Mouse (Mus musculus) liver, embryonic 16.5 days (tissue): ENCODE measurements around the gene Phf3. TPM values are rescaled to one million over a fixed set of nuclear protein-coding genes. Genes with fewer than 3 reads are reported as not detected.

Experiments used
- ATAC-seq: fragments of 200-750 bp; cut with Nextera tagmentation; 2 replicates; pipeline ENCODE4 v1.8.0; 2017; ENCODE audit warnings: low read depth, mild to moderate bottlenecking, moderate number of reproducible peaks, moderate library complexity
- H3K27ac ChIP-seq: fragments of 300-500 bp; sonication (generic); 2 replicates; pipeline ENCODE4 v1.5.1; 2014; ENCODE audit warnings: mild to moderate bottlenecking, low read length
- H3K27me3 ChIP-seq: fragments of 300-500 bp; sonication (generic); 2 replicates; pipeline ENCODE4 v1.6.1; 2014; ENCODE audit warnings: low read depth, low read length, mixed read lengths; ENCODE audit not compliant: control insufficient read depth, insufficient read depth
- H3K36me3 ChIP-seq: fragments of 300-500 bp; sonication (generic); 2 replicates; pipeline ENCODE4 v1.6.1; 2014; ENCODE audit warnings: mild to moderate bottlenecking; ENCODE audit not compliant: control insufficient read depth, insufficient read depth
- H3K4me1 ChIP-seq: fragments of 300-500 bp; sonication (generic); 2 replicates; pipeline ENCODE4 v1.6.1; 2014; ENCODE audit warnings: low read depth, low read length, mixed read lengths; ENCODE audit not compliant: control insufficient read depth
- H3K4me2 ChIP-seq: fragments of 300-500 bp; sonication (generic); 2 replicates; pipeline ENCODE4 v1.6.1; 2014; ENCODE audit warnings: low read depth, low read length, mixed read lengths
- H3K4me3 ChIP-seq: fragments of 300-500 bp; sonication (generic); 2 replicates; pipeline ENCODE4 v1.5.1; 2014; ENCODE audit warnings: low read depth, mild to moderate bottlenecking, low read length
- H3K9ac ChIP-seq: fragments of 300-500 bp; sonication (generic); 2 replicates; pipeline ENCODE4 v1.6.1; 2014; ENCODE audit warnings: low read depth, low read length
- H3K9me3 ChIP-seq: fragments of 300-500 bp; sonication (generic); replicated peaks from 2 replicates; pipeline ENCODE4 v1.6.1; 2016; ENCODE audit warnings: low read length; ENCODE audit not compliant: control insufficient read depth
- WGBS: fragments of 180-500 bp; shearing (Covaris S2); extraction: QIAGEN DNeasy Blood & Tissue Kit; methylation state at CpG from one replicate; pipeline ENCODE4 v1.1.7; 2014; ENCODE audit not compliant: insufficient replicate concordance; 5-methylcytosine and 5-hydroxymethylcytosine counted together
- polyA plus RNA-seq: library from polyadenylated mRNA; unstranded; fragments of >200 nt; fragmentation: Nextera tagmentation; extraction: Ambion mirVana; gene quantifications from 2 replicates; pipeline ENCODE4 v1.2.1, GENCODE M21; 2015

Gene Phf3
- polyA plus RNA-seq, 1 experiment from 2014 or later: 12.5 TPM

DNA sequence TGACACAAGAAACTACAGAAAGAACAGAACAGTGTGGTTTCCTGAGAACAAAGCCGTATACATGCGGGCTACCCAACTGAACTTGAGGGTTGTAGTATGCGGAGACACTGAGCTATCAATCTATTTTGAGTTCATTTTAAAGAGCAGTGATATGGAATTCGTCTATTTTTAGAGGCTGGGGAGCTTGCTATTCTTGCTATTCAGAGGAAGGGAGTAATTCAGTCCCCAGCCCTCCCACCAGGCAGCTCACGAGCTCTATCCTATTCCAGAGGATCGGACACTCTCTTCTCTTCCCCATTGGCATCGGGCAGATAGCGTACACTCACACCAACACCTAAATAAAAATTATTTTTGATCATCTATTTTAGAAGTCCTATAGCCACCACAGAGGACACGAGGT lies 87.1 kb downstream of the Phf3 start:
- no peak overlapping the region for H3K27ac ChIP-seq
- no peak for ATAC-seq
- H3K9me3 ChIP-seq: no peaks in the 10 kb centered on the region
- H3K36me3 ChIP-seq: no peaks in the 10 kb centered on the region
- no peaks in the 10 kb centered on the region for H3K27me3 ChIP-seq
- 72% methylated on average over 9 of the region's 9 CpGs for WGBS
- H3K4me2 ChIP-seq: no peak overlapping the region
- H3K4me1 ChIP-seq: no peaks in the 10 kb centered on the region
- no peak overlapping the region for H3K9ac ChIP-seq
- no peak overlapping the region for H3K4me3 ChIP-seq

DNA sequence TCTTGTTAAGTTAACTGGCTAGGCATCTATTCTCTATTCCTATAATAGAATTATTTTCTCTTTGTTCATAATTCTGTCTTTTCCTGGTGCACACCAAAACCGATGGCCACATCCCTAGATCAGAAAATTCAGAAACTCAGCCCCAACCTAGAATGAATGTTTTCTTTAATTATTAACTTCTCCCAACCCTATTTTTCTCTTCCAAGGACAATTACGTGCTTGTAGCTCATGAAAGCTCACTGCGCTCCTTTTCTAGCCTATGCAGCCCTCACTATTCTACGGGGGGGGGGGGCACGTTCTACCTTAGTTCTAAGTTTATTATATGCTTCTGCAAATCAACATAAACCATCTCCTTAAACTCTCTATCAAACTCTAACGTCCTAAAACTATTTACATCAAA lies 90.0 kb downstream of the Phf3 start:
- H3K27me3 ChIP-seq: no peaks in the 10 kb centered on the region
- H3K4me1 ChIP-seq: no peaks in the 10 kb centered on the region
- H3K4me2 ChIP-seq: no peak overlapping the region
- no peak overlapping the region for H3K9ac ChIP-seq
- no peaks in the 10 kb centered on the region for H3K9me3 ChIP-seq
- 58% methylated on average over 6 of the region's 6 CpGs for WGBS
- no peaks in the 10 kb centered on the region for H3K36me3 ChIP-seq
- ATAC-seq: no peak
- H3K4me3 ChIP-seq: no peak overlapping the region
- H3K27ac ChIP-seq: no peak overlapping the region

DNA sequence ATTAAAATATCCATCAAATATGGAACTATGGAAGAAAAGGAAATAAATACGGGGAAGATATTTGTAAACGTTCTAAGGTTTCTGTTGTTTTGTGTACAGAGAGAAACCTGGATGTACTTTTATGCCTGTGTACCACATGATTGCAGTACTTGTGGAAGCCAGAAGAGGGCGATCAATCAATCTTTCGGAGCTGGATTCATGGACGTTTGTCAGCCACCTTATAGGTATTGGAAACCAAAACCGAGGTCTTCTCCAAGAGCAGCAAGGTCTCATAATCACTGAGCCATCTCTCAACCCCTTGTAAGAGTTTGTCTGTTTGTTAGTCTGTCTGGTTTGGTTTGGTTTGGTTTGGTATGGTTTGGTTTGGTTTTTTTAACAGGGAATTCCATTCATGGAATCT lies 93.4 kb downstream of the Phf3 start:
- no peaks in the 10 kb centered on the region for H3K27me3 ChIP-seq
- H3K4me3 ChIP-seq: no peak overlapping the region
- no peak for ATAC-seq
- H3K9me3 ChIP-seq: no peaks in the 10 kb centered on the region
- no peaks in the 10 kb centered on the region for H3K4me1 ChIP-seq
- no peak overlapping the region for H3K9ac ChIP-seq
- WGBS: 31% methylated on average over 6 of the region's 6 CpGs
- no peak overlapping the region for H3K4me2 ChIP-seq
- no peak overlapping the region for H3K27ac ChIP-seq
- H3K36me3 ChIP-seq: no peaks in the 10 kb centered on the region

DNA sequence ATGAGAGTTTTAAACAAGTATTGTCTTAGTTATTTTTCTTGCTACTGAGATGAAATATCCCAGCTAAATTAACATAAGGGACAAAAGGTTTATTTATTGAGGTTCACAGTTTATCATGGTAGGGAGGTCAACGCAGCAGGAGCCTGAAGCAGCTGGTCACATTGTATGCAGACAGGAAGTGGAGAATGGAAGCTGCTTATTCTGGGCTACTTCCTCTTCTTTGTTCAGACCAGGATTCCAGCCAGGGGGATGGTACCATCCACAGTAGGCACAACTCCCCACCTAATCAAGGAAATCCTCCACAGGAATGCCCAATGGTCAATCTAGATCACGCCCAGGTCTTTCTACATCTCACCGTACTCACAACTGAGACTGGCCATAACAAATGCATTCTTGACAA lies 94.2 kb downstream of the Phf3 start:
- ATAC-seq: no peak
- Histone ChIP-seq H3K9ac (no peak overlapping the region), H3K9me3 (no peaks in the 10 kb centered on the region), H3K36me3 (no peaks in the 10 kb centered on the region), H3K27ac (no peak overlapping the region), H3K4me1 (no peaks in the 10 kb centered on the region), H3K4me3 (no peak overlapping the region), H3K27me3 (no peaks in the 10 kb centered on the region), H3K4me2 (no peak overlapping the region)
- WGBS: 63% methylated on average over 3 of the region's 3 CpGs

DNA sequence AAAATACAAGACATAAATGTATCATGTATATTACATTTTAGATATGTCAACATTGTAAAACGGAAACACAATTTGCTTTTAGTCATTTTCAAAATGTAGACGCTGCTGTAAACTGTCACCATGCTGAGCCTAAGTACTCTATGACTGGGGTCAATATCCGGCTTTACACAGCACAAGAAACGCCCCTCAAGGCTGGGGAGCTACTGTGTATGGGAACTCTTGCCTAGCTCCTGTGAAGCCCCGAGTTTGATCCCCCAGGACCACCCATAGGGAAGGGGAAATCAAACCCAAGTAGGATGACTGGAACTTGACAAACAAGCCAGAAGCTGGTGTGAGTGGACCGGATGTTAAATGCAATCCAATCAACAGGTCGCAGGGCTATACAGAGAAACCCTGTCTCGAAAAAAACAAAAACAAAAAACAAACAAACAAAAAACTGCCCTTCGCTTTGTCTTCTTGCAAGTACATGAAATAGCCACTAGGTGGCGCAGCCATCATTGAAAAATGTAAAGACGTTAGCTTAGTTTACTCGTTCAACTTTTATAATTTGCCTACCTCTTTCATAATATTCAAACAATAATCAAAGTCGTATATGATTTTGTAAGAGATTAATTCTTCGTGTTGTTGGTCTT lies 95.2 kb downstream of the Phf3 start:
- Histone ChIP-seq H3K4me2 (no peak overlapping the region), H3K9ac (no peak overlapping the region)

DNA sequence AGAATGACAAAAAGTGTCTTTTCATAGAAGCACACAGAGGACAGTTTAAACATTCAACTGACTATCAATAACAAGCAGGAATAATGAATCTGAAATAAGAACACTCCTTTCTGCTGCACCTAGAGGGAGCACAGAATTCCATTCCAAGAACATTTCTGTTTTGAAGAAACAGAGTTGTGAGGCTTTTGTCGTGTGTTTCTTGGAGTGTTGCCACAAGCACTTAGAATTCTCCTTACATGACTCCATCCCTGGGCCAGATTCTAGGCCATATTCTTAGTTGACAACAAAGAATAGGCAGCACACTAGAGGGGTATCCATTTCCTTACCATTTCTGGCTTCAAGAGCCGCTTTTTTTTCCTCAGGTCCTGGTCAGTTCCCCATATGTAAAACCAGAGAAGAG lies 97.5 kb downstream of the Phf3 start:
- 65% methylated on average over 2 of the region's 2 CpGs for WGBS
- no peak overlapping the region for H3K4me3 ChIP-seq
- no peak overlapping the region for H3K27ac ChIP-seq
- H3K9ac ChIP-seq: no peak overlapping the region
- no peaks in the 10 kb centered on the region for H3K4me1 ChIP-seq
- H3K27me3 ChIP-seq: no peaks in the 10 kb centered on the region
- no peak overlapping the region for H3K4me2 ChIP-seq
- ATAC-seq: no peak
- H3K9me3 ChIP-seq: no peaks in the 10 kb centered on the region
- no peaks in the 10 kb centered on the region for H3K36me3 ChIP-seq

More for the DNA sequence above, 95.2 kb downstream of the Phf3 start:
- H3K9me3 ChIP-seq: no peaks in the 10 kb centered on the region
- H3K4me3 ChIP-seq: no peak overlapping the region
- ATAC-seq: no peak
- H3K36me3 ChIP-seq: no peaks in the 10 kb centered on the region
- H3K27me3 ChIP-seq: no peaks in the 10 kb centered on the region
- 16% methylated on average over 14 of the region's 14 CpGs for whole genome bisulfite sequencing
- no peaks in the 10 kb centered on the region for H3K4me1 ChIP-seq
- H3K27ac ChIP-seq: no peak overlapping the region

DNA sequence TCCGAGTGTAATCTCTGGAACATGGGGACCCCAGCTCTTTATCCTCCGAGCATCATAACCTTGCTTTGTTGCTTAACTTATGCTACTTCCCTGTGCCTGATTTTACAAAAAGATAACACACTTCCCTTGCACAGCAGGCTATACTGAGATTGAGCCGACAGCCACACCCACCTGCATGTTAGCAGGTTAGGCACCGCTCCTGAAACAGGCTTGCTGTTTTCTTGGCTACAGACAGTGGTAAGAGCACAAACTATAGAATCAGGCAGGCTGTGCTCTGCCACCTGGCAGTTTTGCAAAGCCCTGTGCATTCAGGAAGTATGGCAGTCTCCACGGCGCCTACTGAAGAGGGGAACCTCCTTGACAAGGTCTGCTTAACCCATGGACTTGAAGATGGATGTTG lies 100.1 kb downstream of the Phf3 start:
- no peaks in the 10 kb centered on the region for H3K36me3 ChIP-seq
- H3K9ac ChIP-seq: no peak overlapping the region
- 54% methylated on average over 6 of the region's 6 CpGs for WGBS
- no peak overlapping the region for H3K27ac ChIP-seq
- H3K9me3 ChIP-seq: no peaks in the 10 kb centered on the region
- H3K27me3 ChIP-seq: no peaks in the 10 kb centered on the region
- H3K4me1 ChIP-seq: no peaks in the 10 kb centered on the region
- H3K4me3 ChIP-seq: no peak overlapping the region
- ATAC-seq: no peak
- H3K4me2 ChIP-seq: no peak overlapping the region

DNA sequence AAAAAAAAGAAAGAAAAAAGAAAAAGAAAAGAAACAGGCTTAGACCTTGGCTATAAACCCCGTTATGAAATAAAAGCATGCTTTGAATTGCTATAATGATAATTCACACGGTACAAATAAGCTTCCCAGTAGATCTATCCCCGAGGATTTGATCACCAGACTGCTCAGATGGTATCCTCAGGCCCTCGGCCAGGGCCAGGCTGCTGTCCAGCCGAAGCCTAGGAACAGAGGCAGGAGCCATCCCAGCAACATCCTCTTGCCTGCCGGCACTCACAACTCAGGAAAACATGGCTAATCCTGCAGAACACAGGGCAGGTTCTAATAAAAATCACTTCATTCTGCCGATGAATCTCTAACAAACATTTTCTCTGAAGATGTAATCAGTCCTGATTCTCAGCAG lies 100.9 kb downstream of the Phf3 start:
- no peaks in the 10 kb centered on the region for H3K4me1 ChIP-seq
- H3K9ac ChIP-seq: no peak overlapping the region
- 59% methylated on average over 7 of the region's 7 CpGs for WGBS
- no peak overlapping the region for H3K4me2 ChIP-seq
- no peak overlapping the region for H3K4me3 ChIP-seq
- no peak for ATAC-seq
- H3K9me3 ChIP-seq: no peaks in the 10 kb centered on the region
- H3K27ac ChIP-seq: no peak overlapping the region
- no peaks in the 10 kb centered on the region for H3K36me3 ChIP-seq
- H3K27me3 ChIP-seq: no peaks in the 10 kb centered on the region

DNA sequence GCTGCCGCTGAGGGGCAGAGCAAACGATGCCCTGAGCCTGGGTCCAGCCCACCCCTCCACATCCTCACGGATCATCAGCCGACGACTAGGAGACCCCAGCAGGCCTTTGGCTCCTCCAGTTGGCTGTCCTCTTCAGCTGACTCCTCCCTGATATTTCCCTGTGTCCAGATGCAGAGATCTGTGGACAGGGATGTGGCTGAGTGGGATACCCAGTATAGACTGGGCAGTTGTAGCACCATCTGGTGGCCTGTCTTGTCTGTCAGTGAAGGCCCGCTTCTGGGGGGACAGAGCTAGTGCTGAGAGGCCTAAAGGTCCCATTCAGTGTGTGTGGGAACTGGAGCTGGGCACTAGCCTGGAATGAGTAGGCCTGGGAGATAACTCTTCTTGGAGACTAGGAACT lies 101.9 kb downstream of the Phf3 start:
- no peaks in the 10 kb centered on the region for H3K4me1 ChIP-seq
- no peaks in the 10 kb centered on the region for H3K27me3 ChIP-seq
- no peaks in the 10 kb centered on the region for H3K9me3 ChIP-seq
- ATAC-seq: no peak
- H3K27ac ChIP-seq: no peak overlapping the region
- no peaks in the 10 kb centered on the region for H3K36me3 ChIP-seq
- H3K4me2 ChIP-seq: no peak overlapping the region
- no peak overlapping the region for H3K9ac ChIP-seq
- no peak overlapping the region for H3K4me3 ChIP-seq
- WGBS: 62% methylated on average over 6 of the region's 6 CpGs
